Mouse (Mus musculus) cerebellum, postnatal 10 days (tissue): ENCODE measurements at regions not wholly inside any gene's neighbourhood (a gene's known extent, or its start where the extent isn't known, plus 50 kb on each side); places are given as distances from the start of the nearest gene placed in this dataset.
A peak's percentile ranks its signal among the peaks of the same experiment; 100 is the strongest.

Experiments
- DNase-seq, 2 experiments: peaks; one replicate each; pipeline ENCODE4 v3.0.0; 2021; ENCODE audit warnings: mixed read lengths in 2 of 2

DNA sequence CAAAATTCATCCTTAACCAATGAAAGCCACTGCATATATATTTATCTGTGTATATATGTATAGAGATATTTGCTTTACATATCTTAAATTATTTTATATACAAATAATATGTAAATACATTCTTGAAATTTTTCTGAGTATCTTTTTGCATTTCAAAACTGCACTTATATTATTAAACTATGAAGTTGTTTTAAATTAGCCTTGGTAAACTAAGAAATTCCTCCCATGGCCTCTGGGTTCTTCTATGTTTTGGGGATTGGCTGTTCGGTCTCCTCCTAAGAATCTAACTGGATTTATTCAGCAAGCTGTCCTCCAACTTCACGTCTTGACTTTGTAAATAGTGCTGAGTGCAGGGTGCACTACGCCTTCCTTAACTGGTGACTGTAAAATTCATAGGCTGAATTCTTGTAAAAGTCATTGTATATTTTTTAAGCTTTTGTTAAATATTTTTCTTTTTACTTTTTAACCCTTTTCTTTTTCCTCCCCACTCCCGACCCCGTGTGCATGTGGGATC is 249.6 kb upstream of the Nfe2l3 start:
- peak in 1 of 2 experiments; percentile 15 for DNase-seq

DNA sequence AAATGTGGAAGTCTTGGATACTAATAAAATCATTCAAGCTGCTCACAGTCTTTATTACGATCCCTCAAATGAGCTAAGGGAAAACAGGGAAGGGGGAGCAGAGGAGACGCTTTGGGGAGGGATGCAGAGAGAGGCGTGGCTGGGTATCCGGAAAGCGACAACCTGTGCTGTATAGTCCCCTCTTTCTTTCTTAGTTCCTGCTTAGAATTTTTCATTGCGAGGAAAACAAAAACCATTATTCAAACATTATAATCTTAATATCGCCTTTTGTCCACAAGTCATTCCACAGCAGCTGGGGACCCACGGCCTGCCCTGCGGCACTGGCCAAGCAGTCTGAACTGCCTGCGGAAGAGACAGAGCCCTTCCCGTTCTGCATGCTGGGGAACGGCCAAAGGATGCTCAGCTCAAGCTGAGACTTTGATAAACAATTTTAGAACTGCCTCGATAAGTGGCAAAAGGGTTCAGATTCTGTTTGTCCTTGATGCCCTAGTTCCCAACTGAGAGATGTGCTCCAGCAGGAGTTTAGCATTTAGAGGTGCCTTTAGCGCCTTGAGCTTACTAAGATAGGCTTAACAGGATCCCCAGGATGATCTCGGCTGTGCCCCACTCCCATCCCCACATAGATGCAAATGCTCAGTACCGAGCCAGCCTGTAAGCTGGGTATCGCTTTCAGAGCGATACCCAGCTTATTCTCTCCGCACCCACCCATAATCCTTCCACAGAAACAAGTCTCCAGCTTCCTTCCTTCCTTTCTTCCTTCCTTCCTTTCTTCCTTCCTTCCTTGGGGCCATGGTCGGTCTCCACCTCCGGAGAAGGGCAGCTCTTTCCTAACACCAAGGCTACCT is 248.7 kb upstream of the Nfe2l3 start:
- DNase-seq: peak in 1 of 2 experiments; percentile 25

DNA sequence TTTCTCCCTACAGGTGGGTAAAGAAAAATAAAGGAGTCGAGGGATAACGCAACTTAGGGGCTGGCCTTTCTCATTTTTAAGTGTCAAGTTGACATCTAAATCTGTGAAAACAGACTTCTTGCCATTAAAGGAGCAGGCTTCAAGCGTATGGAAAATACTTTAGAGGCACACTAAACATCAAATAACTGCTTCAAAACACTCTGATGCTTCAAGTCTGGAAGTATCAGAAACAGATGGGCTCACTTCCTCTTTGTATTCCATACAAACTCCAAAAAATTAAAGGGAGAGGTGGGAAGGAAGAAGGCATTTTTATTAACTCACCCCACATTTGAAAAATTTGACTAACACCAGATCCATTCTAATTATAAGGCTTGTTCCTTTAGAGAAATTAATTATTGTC is 248.0 kb upstream of the Nfe2l3 start:
- no peak for DNase-seq

DNA sequence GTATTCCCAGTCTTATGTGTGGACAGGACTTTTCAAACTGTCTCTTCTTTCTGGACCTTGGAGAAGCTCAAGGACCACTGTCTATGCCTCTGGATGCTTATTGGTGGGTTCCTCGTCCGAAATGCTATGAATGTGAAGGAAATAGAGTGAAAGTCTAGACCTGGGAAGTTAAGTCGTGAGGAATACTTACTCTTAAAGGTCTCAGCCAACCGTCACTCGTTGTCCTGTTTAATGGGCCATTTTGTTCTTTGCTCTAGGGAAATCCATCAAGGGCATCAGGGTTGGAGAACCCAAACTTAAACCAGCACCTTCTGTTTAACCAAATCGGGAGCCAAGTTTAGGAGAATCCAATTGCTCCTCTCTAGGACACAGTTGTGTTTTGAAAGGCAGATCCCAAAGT is 247.3 kb upstream of the Nfe2l3 start:
- no peak for DNase-seq

DNA sequence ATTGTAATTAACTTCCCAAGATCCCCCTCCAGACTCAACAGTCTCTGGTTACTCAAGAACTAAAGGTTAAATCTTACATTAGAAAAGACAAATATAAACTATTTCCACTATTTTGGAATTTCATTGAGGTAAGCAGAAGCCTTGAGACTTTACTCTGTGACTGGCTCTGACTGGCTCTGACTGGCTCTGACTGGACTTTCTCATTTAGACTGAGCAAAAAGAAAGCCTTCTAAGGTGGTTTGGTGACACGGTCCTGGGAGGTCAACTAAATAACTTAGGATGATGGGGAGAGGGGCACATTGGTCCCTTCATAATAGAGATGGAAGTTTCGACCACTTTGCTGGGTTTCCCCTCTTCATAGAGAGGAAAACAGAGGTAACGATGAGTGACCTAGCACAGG is 243.3 kb upstream of the Nfe2l3 start:
- no peak for DNase-seq

DNA sequence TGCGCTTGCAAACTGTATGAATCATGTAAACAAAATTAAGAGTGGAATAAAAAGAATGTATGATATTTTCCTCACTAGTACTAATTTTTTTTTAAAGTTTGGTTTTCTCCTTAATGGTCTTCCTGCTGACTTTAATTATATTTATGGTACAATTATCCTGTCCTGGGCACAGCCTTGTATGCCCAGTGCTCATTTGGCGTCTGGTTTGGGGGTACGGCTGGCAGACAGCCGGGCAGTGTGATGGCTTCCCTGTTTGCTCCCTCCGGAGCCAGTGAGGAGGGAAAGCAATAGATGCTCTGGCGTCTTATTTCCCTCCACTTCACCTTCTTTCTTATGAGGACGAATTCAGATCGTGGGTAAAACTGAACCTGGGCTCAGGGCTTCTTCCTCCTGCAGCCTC is 239.6 kb upstream of the Nfe2l3 start:
- no peak for DNase-seq

DNA sequence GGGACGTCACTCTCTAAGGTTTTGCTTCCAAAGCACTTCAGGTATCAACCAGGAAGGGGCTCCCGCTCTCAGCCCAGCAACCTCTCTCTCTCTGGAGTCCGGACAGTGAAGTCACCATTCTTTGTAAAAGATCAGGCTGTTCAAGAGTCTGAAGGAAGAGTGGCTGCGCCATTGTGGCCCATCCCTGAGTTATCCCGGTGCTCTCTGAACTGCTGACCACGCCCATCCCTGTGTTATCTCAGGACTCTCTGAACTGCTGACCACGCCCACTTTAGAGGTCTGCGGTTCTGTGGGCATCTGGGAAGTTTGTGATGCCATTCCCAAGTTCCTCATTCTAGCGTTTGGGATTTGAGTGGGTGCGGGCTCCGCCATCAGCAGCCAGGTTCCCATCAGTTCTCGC is 239.1 kb upstream of the Nfe2l3 start:
- DNase-seq: no peak

DNA sequence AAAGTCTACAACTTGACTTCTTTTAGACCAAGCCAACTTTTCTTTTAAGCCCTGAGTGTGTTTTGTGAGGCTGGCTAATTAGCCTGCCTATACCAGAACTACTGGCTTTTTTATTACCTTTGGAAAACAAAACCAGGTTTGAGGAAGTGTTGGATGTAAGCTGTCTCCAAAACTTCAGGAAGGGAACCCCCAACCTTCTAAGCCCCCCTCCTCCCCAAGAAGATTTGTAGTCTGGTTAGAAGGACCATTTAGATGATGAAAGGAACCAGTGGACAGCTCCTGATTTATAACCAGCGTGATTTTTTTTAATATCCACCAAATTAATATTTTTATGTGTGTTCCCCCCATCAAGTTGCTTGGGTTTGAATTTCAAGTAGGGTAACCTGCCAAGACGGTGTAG is 236.1 kb upstream of the Nfe2l3 start:
- no peak for DNase-seq

DNA sequence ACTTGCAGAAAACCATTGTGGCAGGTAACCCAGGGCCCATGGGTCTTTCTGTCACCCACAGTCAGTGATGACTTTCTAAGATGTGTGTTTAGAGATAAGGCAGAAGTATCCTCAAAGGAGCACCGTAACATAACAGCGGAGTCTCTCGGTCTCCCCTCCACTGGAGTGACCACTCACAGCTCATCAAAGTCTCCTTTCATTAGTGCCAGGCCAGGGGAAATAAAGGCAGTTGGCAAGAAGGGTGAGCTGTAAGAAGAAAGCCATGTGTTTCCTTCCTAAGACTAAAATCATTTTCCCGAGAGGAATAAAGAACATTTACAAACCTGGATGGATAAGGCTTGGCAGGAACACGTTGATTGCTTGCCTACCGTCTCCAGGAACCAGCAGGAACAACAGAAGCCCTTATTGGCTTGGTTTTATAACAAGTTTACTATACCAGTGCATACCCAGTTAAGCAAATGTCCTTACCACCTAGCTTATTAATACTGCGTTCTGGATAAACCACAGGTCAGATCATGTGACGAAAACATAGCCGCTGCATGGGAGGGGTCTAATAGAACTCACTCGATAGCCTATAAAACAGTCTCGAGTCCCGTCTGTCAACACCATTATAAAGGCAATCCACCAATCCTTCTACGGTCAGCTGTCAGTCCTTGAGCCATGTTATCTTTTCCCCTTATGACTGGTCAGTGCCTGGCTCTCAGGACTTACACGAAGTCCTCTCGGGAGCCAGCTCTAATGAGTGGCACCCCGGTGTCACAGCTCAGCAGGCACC is 235.3 kb upstream of the Nfe2l3 start:
- DNase-seq: no peak

DNA sequence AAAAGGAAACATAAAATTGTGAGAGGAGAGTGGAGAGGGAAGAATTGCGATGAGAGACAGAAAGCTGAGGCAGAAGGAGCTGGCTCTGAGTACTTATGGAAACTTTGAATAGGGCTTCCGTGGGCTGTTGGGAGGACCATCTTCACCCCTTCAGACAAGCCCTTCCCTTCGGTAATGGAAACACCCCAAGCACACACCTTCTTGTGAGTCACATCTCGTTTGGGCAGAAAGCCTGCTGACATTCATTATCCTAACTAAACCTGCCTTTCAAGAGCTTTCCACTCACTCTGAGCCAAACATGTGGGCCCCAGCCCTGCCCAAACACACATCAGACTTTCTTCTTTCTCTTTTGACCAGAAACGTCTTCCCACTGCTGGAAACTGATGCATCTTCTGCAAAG is 232.3 kb upstream of the Nfe2l3 start:
- no peak for DNase-seq

DNA sequence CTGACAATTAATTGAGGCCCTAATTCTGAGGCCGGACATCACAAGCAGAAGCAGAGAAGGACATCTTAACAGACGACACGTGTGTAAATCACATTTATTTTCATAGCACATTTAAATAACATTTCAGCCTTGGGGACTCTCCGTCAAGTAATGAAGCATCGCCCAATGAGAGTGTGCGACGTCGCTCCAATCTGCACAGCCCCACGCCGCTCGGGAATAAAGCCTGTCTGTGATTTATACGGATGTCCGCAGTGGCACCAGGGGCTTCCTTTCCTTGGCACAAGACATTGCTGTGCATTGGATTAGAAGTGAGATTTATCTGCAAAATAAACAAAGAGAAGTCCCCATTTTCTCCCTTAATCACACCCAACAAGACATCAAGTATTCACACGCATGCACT is 231.6 kb upstream of the Nfe2l3 start:
- DNase-seq: no peak

DNA sequence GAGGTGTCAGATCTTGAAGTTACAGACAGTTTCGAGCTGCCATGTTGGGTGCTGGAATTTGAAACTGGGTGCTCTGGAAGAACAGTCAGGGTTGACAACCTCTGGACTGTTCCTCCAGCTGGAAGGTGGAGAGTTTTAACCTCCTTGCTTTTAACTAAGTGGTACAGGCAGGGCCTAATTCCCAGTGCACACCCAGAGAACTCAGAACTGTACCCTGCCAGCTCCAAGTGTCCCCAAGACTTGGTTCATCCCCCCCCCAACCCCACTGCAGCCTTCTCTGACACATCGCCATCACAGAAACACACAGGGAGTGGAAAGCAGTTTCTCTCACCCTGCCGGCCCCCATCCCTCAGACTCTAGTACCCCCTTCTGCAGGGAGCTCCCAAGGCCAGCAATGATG is 228.2 kb upstream of the Nfe2l3 start:
- DNase-seq: no peak

DNA sequence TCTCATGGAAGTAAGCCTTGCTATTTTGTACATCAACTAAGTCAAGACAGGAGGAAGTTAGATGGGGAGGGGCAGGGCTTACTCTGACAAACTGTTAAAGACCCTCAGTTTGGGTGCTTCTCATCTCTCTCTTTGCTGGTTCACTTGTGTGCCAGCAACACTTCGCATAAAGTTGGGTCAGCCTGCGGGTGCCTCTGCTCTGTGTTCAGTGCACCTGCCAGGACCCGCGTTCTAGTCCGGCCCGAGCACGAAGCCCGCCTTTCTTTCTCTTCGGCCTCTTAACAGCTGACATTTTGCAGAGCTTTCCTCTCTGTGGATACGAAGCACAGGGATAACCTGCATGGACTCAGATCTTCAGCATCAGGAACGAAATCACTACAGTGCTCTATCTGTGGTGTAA is 227.1 kb upstream of the Nfe2l3 start:
- no peak for DNase-seq

DNA sequence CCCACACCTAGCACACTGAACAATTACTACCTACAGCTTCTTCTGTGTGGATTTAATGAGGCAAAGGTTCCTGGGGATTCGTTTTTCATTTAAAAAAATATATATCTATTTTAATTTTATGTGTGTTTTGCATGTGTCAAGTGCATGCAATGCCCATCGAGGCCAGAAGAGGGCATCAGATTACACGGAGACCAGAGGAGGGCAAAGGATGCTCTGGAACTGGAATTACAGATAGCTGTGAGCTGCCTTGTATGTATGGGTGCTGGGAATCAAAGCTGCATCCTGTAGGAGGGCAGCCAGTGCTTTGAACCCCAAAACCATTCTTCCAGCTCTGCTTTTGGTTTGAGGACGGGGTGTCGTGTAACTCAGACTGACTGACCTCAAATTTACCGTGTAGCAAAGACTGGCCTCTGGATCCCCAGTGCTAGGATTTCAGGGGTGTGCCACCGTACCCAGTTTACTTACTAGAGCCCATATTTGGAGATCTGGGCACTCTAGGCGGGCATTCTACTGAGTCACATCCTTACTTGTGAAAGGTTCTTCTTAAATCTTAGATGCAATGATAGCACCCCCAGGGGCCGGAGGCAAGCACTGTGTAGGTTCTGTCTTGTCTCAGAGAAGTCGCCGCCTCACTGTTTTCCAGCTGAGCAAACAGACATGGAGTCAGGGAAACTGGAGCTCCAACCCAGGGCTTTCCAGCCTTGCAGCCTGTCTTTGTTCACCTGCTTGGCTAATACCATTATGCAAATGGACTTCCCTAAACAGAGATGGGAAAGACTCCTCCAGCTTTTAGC is 225.6 kb upstream of the Nfe2l3 start:
- peak; percentile 85 to 89 for DNase-seq

DNA sequence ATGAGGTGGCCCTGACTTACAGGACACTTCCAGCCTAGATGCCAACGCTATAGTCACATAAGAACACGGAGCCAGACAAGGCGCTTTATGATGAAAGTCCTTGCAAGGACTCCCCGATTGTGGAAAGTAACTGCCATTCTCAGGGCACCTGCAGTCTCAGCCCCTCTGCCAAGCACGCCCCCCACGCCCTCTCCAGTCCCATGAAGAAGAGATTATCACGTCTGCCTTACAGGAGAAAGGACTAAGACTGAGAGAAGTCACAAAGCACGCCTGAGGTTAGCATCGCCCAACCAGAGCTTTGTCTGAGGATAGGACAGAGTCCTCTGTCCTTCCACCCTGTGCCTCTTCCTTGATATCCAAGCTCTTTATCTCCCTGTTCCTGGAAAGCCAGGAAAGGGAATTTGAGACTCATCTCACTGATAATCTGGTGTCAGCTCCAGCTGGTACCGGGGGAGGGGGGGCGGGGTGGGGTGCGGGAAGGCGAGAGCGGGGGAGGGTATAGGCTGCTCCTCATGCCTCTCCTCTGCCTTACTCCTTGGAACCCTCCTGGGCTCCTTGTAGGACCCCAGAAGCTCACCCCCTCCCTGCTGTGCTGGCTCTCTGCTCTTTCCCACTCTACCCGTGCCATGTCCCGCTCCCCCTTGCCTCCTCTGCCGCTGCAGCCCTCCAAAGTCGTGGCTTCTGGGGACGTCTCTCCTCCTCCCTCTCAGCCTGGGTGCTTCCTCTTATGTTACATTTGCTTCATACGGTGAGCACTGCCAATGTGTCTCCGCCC is 224.7 kb upstream of the Nfe2l3 start:
- DNase-seq: peak; percentile 53 to 57

DNA sequence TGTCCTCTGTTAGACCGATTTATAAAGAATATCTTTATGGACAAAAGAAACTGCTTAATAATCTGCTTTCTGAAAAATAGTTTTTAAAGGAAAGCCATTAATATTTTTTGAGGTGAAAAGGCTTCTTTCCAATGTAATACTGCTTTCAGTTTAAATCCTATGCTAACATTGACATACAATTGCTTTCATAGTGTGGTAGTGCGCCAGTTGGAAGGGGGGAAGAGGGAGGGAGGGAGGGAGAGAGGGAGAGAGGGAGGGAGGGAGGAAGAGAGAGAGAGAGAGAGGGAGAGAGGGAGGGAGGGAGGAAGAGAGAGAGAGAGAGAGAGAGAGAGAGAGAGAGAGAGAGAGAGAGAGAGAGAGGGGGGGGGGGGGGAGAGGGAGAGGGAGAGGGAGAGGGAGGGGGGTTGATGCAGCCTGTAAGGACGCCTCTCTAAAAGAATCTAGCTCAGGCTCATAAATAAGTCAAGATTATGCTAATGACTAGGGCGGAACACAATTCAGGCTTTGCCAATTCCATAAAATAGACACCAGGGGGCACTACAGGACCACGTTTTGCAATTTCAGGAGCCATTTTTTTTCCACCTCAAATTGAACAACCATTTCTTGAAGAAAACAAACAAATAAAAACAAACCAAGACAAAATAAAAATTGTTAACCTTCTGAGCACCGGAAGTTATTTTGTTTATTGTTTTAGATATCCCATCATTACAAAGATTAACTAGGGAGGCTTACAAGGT is 223.6 kb upstream of the Nfe2l3 start:
- peak; percentile 77 to 88 for DNase-seq

DNA sequence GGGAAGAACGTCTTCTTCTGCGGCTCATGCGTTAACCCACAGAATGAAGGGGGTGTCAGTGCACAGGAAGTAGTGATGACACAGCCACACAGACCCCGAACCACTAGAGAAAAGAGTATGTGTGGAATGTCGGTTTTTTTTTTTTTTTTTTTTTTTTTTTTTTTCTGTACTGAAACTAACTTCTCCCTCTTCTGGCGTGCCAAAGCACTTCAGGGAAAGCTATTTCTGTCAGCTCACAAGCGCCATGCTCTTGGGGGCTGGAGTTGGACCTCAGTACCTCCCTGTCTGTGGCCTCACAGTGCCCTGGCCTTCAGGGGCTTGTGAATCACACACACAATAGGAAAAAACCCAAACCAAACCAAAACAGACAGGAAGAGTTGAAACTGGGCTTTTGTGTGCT is 221.1 kb upstream of the Nfe2l3 start:
- DNase-seq: no peak

DNA sequence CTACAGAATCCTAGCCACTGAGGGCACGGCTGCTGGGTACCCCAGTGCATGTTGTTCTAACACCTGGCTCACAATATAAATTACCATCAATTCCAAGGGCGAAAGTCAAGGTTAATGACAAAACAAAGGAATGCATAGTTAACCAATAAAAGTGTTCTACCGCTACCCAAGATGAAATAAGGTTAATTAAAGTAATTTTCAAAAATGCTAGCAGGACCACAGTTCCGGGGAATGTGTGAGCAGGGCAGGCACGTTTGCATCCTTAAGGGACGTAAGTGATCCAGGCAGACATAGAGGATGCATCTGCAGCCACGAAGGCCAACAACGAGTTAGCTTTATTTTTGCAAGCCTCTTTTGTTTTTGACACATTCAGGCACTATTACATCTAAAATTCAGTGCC is 220.3 kb upstream of the Nfe2l3 start:
- no peak for DNase-seq

DNA sequence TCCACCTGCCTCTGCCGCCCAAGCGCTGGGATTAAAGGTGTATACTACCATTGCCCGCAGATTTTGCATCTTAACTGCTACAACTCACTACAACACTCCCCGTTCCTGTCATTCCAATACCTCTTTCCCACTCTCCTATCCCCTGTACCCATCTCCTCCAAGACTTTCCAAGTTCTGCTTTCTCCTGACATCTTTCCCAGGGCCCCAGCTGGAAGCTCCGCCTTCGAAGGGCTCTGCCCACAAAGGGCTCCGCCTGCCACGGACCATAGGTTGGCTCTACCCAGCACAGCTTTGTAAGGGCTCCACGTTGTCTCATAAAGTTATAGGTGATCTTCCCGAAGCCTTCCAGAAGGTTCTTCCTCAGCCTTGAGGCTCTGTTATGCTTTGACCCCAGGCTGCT is 217.1 kb upstream of the Nfe2l3 start:
- no peak for DNase-seq

DNA sequence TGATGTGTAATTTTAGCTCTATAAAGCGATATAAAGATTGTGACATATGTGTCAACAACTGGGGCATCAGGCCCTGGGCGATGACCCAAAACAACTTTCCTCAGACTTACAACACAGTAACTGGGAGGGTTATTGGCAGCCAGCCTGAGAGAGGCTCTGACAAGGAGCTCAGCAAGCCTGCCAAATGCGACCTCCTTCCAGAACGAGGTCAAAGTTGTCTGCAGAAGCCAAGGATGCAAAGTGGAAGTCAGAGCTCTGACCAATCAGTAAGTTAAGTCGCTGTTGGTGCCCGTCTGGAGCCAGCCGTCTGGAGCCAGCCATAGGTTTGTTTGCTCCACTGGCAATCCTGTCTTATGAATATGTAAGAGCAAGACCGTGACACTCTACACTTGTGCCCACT is 216.0 kb upstream of the Nfe2l3 start:
- peak; percentile 84 to 90 for DNase-seq

DNA sequence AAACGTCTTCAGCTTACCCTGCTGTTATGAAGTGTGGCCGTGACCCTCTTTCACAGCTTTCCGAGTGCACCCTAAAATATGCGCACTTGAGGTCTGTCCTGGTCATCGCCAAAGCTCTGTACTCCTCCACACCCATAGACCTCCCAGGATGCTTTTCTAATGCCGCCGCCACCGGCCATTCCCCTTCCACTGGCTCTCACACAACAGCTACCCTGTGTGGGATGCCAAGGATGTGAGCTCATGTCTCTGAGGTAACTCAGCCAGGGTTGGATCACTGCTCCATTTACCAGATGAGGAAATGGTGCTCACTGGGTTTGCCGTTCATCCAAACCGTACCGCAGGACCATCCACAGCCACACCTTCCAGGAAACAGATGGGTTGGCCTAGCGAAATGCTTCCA is 212.8 kb upstream of the Nfe2l3 start:
- DNase-seq: no peak

DNA sequence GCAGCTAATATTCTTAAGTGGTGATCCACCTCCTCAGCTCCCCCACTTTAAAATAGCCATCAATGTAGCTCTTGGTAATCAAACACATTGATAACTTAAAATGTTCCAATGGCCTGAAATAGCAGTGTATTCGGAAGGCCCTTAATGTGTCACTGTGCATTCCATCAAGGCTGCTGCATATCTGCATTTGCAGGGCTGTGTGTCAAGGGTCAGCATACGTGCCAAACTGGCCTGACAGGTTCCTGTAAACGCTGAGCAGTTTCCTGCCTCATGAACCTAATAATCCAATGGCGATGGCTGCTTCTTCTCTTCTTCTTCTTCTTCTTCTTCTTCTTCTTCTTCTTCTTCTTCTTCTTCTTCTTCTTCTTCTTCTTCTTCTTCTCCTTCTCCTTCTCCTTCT is 211.7 kb upstream of the Nfe2l3 start:
- DNase-seq: no peak
